Mouse (Mus musculus) CD8-positive naive resting alpha-beta T cell, adult 2 months (primary cell): Measurements from ENCODE around the gene Vezf1.

ENCODE experiments used
- DNase-seq, 2 experiments: peaks; one replicate each; pipeline ENCODE4 v3.0.0; 2022; ENCODE audit warnings: low read depth in 2 of 2, low spot score in 2 of 2

Gene Vezf1

GRCm38 (mm10) chr11:88123021-88123420, 54.9 kb downstream of the Vezf1 start:
- DNase-seq: no peak

- no peak for DNase-seq
These were observed 55.7 kb downstream of the Vezf1 start for GRCm38 (mm10) chr11:88123731-88124130.

- DNase-seq: no peak
These were observed 57.4 kb downstream of the Vezf1 start for GRCm38 (mm10) chr11:88125483-88125882.

- DNase-seq: no peak
These were observed 58.3 kb downstream of the Vezf1 start for GRCm38 (mm10) chr11:88126306-88126793.

- DNase-seq: no peak
These were observed 60.4 kb downstream of the Vezf1 start for GRCm38 (mm10) chr11:88128461-88128860.

GRCm38 (mm10) chr11:88129281-88129680, 61.2 kb downstream of the Vezf1 start:
- DNase-seq: no peak

- no peak for DNase-seq
These were observed 61.9 kb downstream of the Vezf1 start for GRCm38 (mm10) chr11:88129935-88130334.

GRCm38 (mm10) chr11:88131847-88132246, 63.8 kb downstream of the Vezf1 start:
- peak; percentile 42 to 53 for DNase-seq
